Mouse (Mus musculus): ENCODE measurements at regions not wholly inside any gene's neighbourhood (a gene's known extent, or its start where the extent isn't known, plus 50 kb on each side); places are given as distances from the start of the nearest gene placed in this dataset.

- H3K79me2 ChIP-seq (replicated peaks; ENCODE audit: control insufficient read depth, insufficient read depth, low read length): no peaks in the 10 kb centered on the region
- no peak for DNase-seq
These were observed 444.2 kb downstream of the Trim52 start for GRCm38 (mm10) chr14:106550150-106550549.

DNA sequence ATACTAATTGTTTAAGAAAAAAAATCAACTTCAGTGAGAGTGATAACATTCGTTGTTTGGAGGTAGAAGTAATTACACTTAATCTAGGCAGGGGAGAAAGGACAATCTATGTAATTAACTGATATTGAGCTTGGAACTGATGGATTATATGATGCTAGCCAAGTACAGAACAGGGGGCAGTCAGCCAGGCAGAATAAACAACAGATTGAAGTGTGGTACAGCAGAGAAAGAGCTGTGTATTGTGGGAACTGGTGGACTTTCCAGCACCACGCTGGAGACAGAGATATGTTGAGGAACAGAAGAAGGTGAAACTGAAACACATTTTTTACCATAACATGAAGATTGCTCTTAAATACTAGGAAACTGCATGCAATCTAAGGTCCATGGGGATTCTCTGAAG is 473.3 kb downstream of the Trim52 start:
- TF ChIP-seq EP300 (IDR thresholded peaks at IDR 0.05; ENCODE audit: insufficient read depth, low read depth, low read length) (no peak), POLR2A (IDR thresholded peaks at IDR 0.05; ENCODE audit: insufficient read depth, low read depth, low read length) (no peak), CTCF (IDR thresholded peaks at IDR 0.05) (no peak)
- no peak overlapping the region for H3K4me3 ChIP-seq
- no peak overlapping the region for H3K9ac ChIP-seq (ENCODE audit: low read depth, low read length)
- no peak for DNase-seq
- no peaks in the 10 kb centered on the region for H3K36me3 ChIP-seq (ENCODE audit: control insufficient read depth, insufficient read depth, low read length)
- intact Hi-C loops (cut with DNase I): no loop called here
- H3K4me1 ChIP-seq (ENCODE audit: control insufficient read depth, insufficient read depth, low read length): no peaks in the 10 kb centered on the region
- WGBS: 50% methylated on average over 2 of the region's 2 CpGs
- no peaks in the 10 kb centered on the region for H3K79me2 ChIP-seq (replicated peaks; ENCODE audit: control insufficient read depth, insufficient read depth, low read length)
- H3K27me3 ChIP-seq (ENCODE audit: control insufficient read depth, insufficient read depth, low read length): no peaks in the 10 kb centered on the region
- no peak overlapping the region for H3K27ac ChIP-seq

More at GRCm38 (mm10) chr14:106550150-106550549, 444.2 kb downstream of the Trim52 start:
- H3K36me3 ChIP-seq (ENCODE audit: control insufficient read depth, insufficient read depth, low read length): no peaks in the 10 kb centered on the region
- no peaks in the 10 kb centered on the region for H3K4me1 ChIP-seq (ENCODE audit: control insufficient read depth, insufficient read depth, low read length)
- intact Hi-C loops (cut with DNase I): no loop called here
- H3K9ac ChIP-seq (ENCODE audit: low read depth, low read length): no peak overlapping the region
- H3K4me3 ChIP-seq: no peak overlapping the region
- no peaks in the 10 kb centered on the region for H3K27me3 ChIP-seq (ENCODE audit: control insufficient read depth, insufficient read depth, low read length)
- TF ChIP-seq POLR2A (IDR thresholded peaks at IDR 0.05; ENCODE audit: insufficient read depth, low read depth, low read length) (no peak), EP300 (IDR thresholded peaks at IDR 0.05; ENCODE audit: insufficient read depth, low read depth, low read length) (no peak), CTCF (IDR thresholded peaks at IDR 0.05) (no peak)
- H3K27ac ChIP-seq: no peak overlapping the region
- WGBS: 17% methylated on average over 1 of the region's 1 CpGs

- Histone ChIP-seq H3K36me3 (ENCODE audit: control insufficient read depth, insufficient read depth, low read length) (no peaks in the 10 kb centered on the region), H3K79me2 (replicated peaks; ENCODE audit: control insufficient read depth, insufficient read depth, low read length) (no peaks in the 10 kb centered on the region), H3K4me3 (no peak overlapping the region), H3K27ac (no peak overlapping the region), H3K9ac (ENCODE audit: low read depth, low read length) (no peak overlapping the region), H3K27me3 (ENCODE audit: control insufficient read depth, insufficient read depth, low read length) (no peaks in the 10 kb centered on the region), H3K4me1 (ENCODE audit: control insufficient read depth, insufficient read depth, low read length) (no peaks in the 10 kb centered on the region)
- intact Hi-C loops (cut with DNase I): no loop called here
- TF ChIP-seq POLR2A (IDR thresholded peaks at IDR 0.05; ENCODE audit: insufficient read depth, low read depth, low read length) (no peak), EP300 (IDR thresholded peaks at IDR 0.05; ENCODE audit: insufficient read depth, low read depth, low read length) (no peak), CTCF (IDR thresholded peaks at IDR 0.05) (no peak)
- DNase-seq: no peak
- 78% methylated on average over 6 of the region's 6 CpGs for WGBS
These were observed 475.9 kb downstream of the Trim52 start for GRCm38 (mm10) chr14:106581886-106582285.

GRCm38 (mm10) chr14:106593352-106593751 is 487.4 kb downstream of the Trim52 start:
- no peak overlapping the region for H3K9ac ChIP-seq (ENCODE audit: low read depth, low read length)
- H3K79me2 ChIP-seq (replicated peaks; ENCODE audit: control insufficient read depth, insufficient read depth, low read length): no peaks in the 10 kb centered on the region
- H3K36me3 ChIP-seq (ENCODE audit: control insufficient read depth, insufficient read depth, low read length): no peaks in the 10 kb centered on the region
- H3K4me1 ChIP-seq (ENCODE audit: control insufficient read depth, insufficient read depth, low read length): no peaks in the 10 kb centered on the region
- 56% methylated on average over 9 of the region's 9 CpGs for WGBS
- H3K4me3 ChIP-seq: no peak overlapping the region
- DNase-seq: no peak
- H3K27ac ChIP-seq: no peak overlapping the region
- no peak for TF ChIP-seq CTCF (IDR thresholded peaks at IDR 0.05)
- H3K27me3 ChIP-seq (ENCODE audit: control insufficient read depth, insufficient read depth, low read length): no peaks in the 10 kb centered on the region
- intact Hi-C loops (cut with DNase I): no loop called here

DNA sequence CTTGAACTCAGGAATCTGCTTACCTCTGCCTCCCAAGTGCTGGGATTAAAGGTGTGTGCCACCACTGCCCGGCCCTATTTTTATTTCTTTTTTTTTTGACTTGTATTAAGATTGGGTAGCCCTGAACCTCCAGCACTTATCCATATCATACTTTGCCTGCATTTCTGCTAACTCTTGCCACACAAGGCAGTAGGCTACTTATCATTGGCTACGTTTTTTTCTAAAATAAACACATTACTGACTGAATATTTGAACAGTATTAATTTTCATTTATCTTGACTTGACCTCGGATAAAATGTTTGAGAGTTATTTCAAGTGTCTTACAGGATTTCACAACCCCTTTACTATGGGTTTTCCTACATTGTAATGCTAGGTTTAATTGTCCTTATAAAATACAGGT is 488.0 kb downstream of the Trim52 start:
- H3K4me1 ChIP-seq (ENCODE audit: control insufficient read depth, insufficient read depth, low read length): no peaks in the 10 kb centered on the region
- no peak for TF ChIP-seq EP300 (IDR thresholded peaks at IDR 0.05; ENCODE audit: insufficient read depth, low read depth, low read length)
- TF ChIP-seq CTCF (IDR thresholded peaks at IDR 0.05): no peak
- TF ChIP-seq POLR2A (IDR thresholded peaks at IDR 0.05; ENCODE audit: insufficient read depth, low read depth, low read length): no peak
- no peak overlapping the region for H3K4me3 ChIP-seq
- H3K27me3 ChIP-seq (ENCODE audit: control insufficient read depth, insufficient read depth, low read length): no peaks in the 10 kb centered on the region
- no peaks in the 10 kb centered on the region for H3K36me3 ChIP-seq (ENCODE audit: control insufficient read depth, insufficient read depth, low read length)
- WGBS: 65% methylated on average over 3 of the region's 3 CpGs
- no peak for DNase-seq
- intact Hi-C loops (cut with DNase I): no loop called here
- no peaks in the 10 kb centered on the region for H3K79me2 ChIP-seq (replicated peaks; ENCODE audit: control insufficient read depth, insufficient read depth, low read length)
- H3K9ac ChIP-seq (ENCODE audit: low read depth, low read length): no peak overlapping the region
- no peak overlapping the region for H3K27ac ChIP-seq

DNA sequence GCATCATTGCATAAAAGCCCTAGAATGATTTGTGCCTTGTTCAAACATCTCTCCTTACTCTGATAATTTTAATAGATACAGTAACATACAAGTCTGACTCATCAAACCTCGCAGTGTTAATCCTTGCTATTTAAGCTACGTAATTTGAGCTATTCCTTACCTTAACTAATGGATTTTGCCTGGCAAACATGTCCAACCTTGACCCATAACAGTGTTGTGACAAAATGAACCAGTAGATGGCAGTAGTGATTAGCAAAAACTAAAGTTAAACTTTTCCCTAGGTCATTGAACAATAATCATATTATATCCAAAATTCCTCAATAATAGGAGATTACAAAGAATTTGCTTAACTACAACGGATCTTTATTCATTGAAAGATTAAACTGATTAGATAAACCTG is 501.0 kb downstream of the Trim52 start:
- H3K4me1 ChIP-seq (ENCODE audit: control insufficient read depth, insufficient read depth, low read length): no peaks in the 10 kb centered on the region
- TF ChIP-seq EP300 (IDR thresholded peaks at IDR 0.05; ENCODE audit: insufficient read depth, low read depth, low read length) (no peak), CTCF (IDR thresholded peaks at IDR 0.05) (peak; percentile 74), POLR2A (IDR thresholded peaks at IDR 0.05; ENCODE audit: insufficient read depth, low read depth, low read length) (no peak)
- 19% methylated on average over 3 of the region's 3 CpGs for WGBS
- DNase-seq: no peak
- intact Hi-C loops (cut with DNase I): no loop called here
- no peak overlapping the region for H3K4me3 ChIP-seq
- no peaks in the 10 kb centered on the region for H3K36me3 ChIP-seq (ENCODE audit: control insufficient read depth, insufficient read depth, low read length)
- H3K79me2 ChIP-seq (replicated peaks; ENCODE audit: control insufficient read depth, insufficient read depth, low read length): no peaks in the 10 kb centered on the region
- H3K9ac ChIP-seq (ENCODE audit: low read depth, low read length): no peak overlapping the region
- H3K27me3 ChIP-seq (ENCODE audit: control insufficient read depth, insufficient read depth, low read length): no peaks in the 10 kb centered on the region
- no peak overlapping the region for H3K27ac ChIP-seq

Data from heart, adult 2 months (tissue).